Mouse (Mus musculus): Measurements from ENCODE around the gene Olfr1111. TPM values are rescaled to one million over a fixed set of nuclear protein-coding genes. Genes with fewer than 3 reads are reported as not detected.

The Olfr1111 gene
- polyA plus RNA-seq (2012) = not detected in 2 replicates

DNA sequence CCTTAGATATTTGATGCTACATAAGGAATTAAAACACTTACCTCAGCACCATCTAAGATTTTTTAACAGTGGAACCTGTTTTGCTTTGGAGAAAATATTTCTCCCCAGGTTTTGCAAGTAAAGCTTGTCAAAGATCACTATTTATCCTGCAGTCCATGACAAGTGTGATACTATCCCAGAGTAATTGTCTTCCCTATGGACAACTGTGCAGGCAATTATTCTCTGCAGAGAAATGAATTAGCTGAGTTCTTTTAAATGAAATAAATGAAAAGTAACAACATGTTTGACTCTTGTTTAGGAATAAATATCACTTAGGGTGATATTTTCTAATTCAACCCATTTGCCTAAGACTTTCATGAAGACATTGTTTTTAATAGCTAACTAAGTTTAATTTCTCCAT lies at the start of gene Olfr1111:
Olfr1111 (minus strand) TSS at position 101 of the 400 bp plus-strand sequence.

DNA sequence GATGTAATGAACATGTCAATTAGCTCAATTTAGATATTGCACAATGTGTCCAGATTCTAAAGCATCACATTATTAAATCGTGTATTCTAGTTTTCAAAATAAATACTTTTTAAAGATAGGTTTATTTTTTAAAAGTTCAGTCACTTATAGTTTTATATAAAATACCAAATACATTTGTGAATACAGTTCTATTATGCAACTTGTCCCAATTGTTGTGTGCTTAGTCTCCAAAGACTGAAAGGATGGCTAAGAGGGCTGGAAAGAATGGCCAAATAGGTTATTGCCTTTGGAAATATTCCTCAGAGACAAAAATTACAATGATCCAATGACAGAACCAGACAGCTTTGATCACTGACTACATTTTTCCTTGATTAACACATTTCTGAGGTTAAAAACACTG lies 35.1 kb upstream of the Olfr1111 start, which contains the start of gene Olfr1112:
Olfr1112 (plus strand) TSS at position 301 of the 400 bp plus-strand sequence.

DNA sequence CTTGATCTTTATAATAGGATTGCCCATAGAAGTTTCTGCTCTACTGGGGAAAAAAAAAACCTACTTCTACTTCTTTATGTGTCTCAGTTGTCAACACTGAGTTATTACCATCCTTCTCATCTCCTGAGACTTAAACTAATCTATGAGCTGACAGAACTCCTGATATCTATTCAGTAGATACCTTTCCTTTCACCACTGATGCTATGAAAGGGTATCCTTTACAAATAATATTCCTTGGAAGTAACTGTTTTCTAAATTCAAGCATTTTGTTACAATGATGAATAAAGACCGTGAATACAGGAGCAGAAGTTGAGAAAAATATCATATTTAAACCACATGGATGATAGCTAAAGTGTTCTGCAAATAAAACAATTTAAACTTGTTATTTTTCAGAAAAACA lies 12.2 kb downstream of the Olfr1111 start, which contains the start of gene Olfr1110:
Olfr1110 (minus strand) TSS at position 101 of the 400 bp plus-strand sequence.

DNA sequence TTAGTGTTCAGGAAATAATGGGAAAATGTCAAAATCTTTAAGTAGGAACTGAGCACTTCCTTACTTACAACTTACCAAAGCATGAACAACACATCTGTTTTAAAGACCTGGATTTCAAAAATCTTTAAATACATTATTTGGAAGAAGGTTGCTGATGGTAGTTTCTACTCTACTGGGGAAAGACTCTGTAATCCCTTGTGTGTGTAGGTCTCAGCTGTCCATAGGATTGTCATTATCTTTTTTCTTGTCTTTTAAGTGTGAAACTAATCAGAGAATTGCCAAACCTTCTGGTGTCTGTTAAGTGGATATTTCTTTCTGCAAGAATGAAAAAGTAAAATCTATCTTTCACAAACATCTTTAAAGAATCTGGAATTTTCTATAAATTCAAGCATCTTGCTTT lies 38.0 kb downstream of the Olfr1111 start, which contains the start of gene Olfr259:
Olfr259 (minus strand) TSS at position 101 of the 400 bp plus-strand sequence.

Other genes starting within 250 kb of the Olfr1111 start
- not detected in 2 replicates for gene Olfr1098, start 228.1 kb downstream of the Olfr1111 start, polyA plus RNA-seq (2012)
- gene Olfr1099, start 191.9 kb downstream of the Olfr1111 start, polyA plus RNA-seq (2012) = not detected in 2 replicates
- not detected in 2 replicates for gene Olfr1100, start 172.7 kb downstream of the Olfr1111 start, polyA plus RNA-seq (2012)
- gene Olfr1101, start 161.4 kb downstream of the Olfr1111 start, polyA plus RNA-seq (2012) = not detected in 2 replicates
- gene Olfr1102, start 154.2 kb downstream of the Olfr1111 start, polyA plus RNA-seq (2012) = not detected in 2 replicates
- gene Olfr1104, start 125.5 kb downstream of the Olfr1111 start, polyA plus RNA-seq (2012) = not detected in 2 replicates
- not detected in 2 replicates for gene Olfr1105, start 116.1 kb downstream of the Olfr1111 start, polyA plus RNA-seq (2012)
- not detected in 2 replicates for gene Olfr1106, start 100.4 kb downstream of the Olfr1111 start, polyA plus RNA-seq (2012)
- gene Olfr1107, start 76.8 kb downstream of the Olfr1111 start, polyA plus RNA-seq (2012) = 0.01 TPM in 1 of 2 replicates, not detected in the other
- not detected in 2 replicates for gene Olfr1109, start 56.6 kb downstream of the Olfr1111 start, polyA plus RNA-seq (2012)
- gene Olfr259, start 38.1 kb downstream of the Olfr1111 start, polyA plus RNA-seq (2012) = not detected in 2 replicates
- not detected in 2 replicates for gene Olfr1110, start 12.3 kb downstream of the Olfr1111 start, polyA plus RNA-seq (2012)
- not detected in 2 replicates for gene Olfr1112, start 35.2 kb upstream of the Olfr1111 start, polyA plus RNA-seq (2012)
- gene Olfr1113, start 56.3 kb upstream of the Olfr1111 start, polyA plus RNA-seq (2012) = not detected in 2 replicates
- gene Olfr1115, start 95.4 kb upstream of the Olfr1111 start, polyA plus RNA-seq (2012) = not detected in 2 replicates
- not detected in 2 replicates for gene Olfr1116, start 114.9 kb upstream of the Olfr1111 start, polyA plus RNA-seq (2012)
- not detected in 2 replicates for gene Olfr1118, start 155.0 kb upstream of the Olfr1111 start, polyA plus RNA-seq (2012)
- not detected in 2 replicates for gene Olfr1120, start 202.2 kb upstream of the Olfr1111 start, polyA plus RNA-seq (2012)
- not detected in 2 replicates for gene Olfr1121, start 217.3 kb upstream of the Olfr1111 start, polyA plus RNA-seq (2012)
- not detected in 2 replicates for gene Olfr1122, start 233.2 kb upstream of the Olfr1111 start, polyA plus RNA-seq (2012)